Mouse (Mus musculus) heart, embryonic 12.5 days (tissue): ENCODE results near the gene Gm3043. TPM values are rescaled to one million over a fixed set of nuclear protein-coding genes. Genes with fewer than 3 reads are reported as not detected.
"Not testable (repeated sequence)": the region's sequence is repeated elsewhere in the genome, so short reads cannot be mapped to it uniquely, and the experiment has no call there.

ENCODE experiments used
- ATAC-seq: fragments of 200-750 bp; cut with Nextera tagmentation; 2 replicates; pipeline ENCODE4 v1.8.0; 2017; ENCODE audit warnings: moderate TSS enrichment, moderate library complexity; ENCODE audit not compliant: insufficient number of reproducible peaks, low FRiP score
- H3K27ac ChIP-seq: fragments of 300-500 bp; sonication (generic); 2 replicates; pipeline ENCODE4 v1.5.1; 2016; ENCODE audit warnings: mild to moderate bottlenecking, moderate library complexity; ENCODE audit not compliant: poor library complexity, severe bottlenecking
- H3K27me3 ChIP-seq: fragments of 300-500 bp; sonication (generic); replicated peaks from 2 replicates; pipeline ENCODE4 v1.6.1; 2016; ENCODE audit warnings: mild to moderate bottlenecking, moderate library complexity
- H3K36me3 ChIP-seq: fragments of 300-500 bp; sonication (generic); 2 replicates; pipeline ENCODE4 v1.6.1; 2016; ENCODE audit warnings: mild to moderate bottlenecking, moderate library complexity
- H3K4me1 ChIP-seq: fragments of 300-500 bp; sonication (generic); replicated peaks from 2 replicates; pipeline ENCODE4 v1.6.1; 2016; ENCODE audit warnings: mild to moderate bottlenecking
- H3K4me2 ChIP-seq: fragments of 300-500 bp; sonication (generic); 2 replicates; pipeline ENCODE4 v1.6.1; 2016; ENCODE audit warnings: mild to moderate bottlenecking, moderate library complexity
- H3K4me3 ChIP-seq: fragments of 300-500 bp; sonication (generic); 2 replicates; pipeline ENCODE4 v1.5.1; 2016; ENCODE audit warnings: mild to moderate bottlenecking
- H3K9ac ChIP-seq: fragments of 300-500 bp; sonication (generic); 2 replicates; pipeline ENCODE4 v1.6.1; 2016; ENCODE audit warnings: mild to moderate bottlenecking, moderate library complexity
- H3K9me3 ChIP-seq: fragments of 300-500 bp; sonication (generic); replicated peaks from 2 replicates; pipeline ENCODE4 v1.6.1; 2016; ENCODE audit warnings: mild to moderate bottlenecking, moderate library complexity
- WGBS: fragments of 180-500 bp; shearing (Covaris S2); methylation state at CpG from one replicate; pipeline ENCODE4 v1.1.7; 2016; 5-methylcytosine and 5-hydroxymethylcytosine counted together
- polyA plus RNA-seq: library from polyadenylated mRNA; unstranded; fragments of >200 nt; fragmentation: Nextera tagmentation; extraction: Ambion mirVana; gene quantifications from 2 replicates; pipeline ENCODE4 v1.2.1, GENCODE M21; 2016

Gm3043 gene
- not detected in 2 replicates for polyA plus RNA-seq

DNA sequence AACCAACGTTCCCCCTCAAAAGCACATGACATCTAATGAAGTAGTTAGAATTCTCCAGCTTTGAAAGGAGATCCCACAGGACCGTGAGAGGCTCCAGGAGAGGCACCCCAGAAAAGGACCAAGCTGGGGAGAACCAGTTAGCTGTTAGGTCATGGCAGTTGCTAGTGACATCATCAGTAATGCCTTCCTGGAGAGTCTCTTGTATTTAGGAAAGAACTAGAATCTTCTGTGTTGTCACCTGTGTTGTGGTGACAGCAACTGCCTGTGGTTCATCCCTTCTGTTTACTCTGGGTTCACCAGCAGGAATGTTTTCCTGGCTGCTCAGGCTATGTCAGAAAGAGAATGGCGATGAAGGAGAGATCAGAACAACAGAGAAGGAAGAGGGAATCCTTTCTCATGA is at the start of gene Gm3043:
Gm3043 (plus strand) TSS at position 301 of the 400 bp plus-strand sequence.
- not testable (repeated sequence) for H3K27me3 ChIP-seq, H3K4me3 ChIP-seq, H3K4me2 ChIP-seq, H3K27ac ChIP-seq, H3K9me3 ChIP-seq, ATAC-seq, H3K36me3 ChIP-seq, H3K4me1 ChIP-seq, H3K9ac ChIP-seq
- WGBS: no CpG with 5 or more reads among the region's 3 CpGs

DNA sequence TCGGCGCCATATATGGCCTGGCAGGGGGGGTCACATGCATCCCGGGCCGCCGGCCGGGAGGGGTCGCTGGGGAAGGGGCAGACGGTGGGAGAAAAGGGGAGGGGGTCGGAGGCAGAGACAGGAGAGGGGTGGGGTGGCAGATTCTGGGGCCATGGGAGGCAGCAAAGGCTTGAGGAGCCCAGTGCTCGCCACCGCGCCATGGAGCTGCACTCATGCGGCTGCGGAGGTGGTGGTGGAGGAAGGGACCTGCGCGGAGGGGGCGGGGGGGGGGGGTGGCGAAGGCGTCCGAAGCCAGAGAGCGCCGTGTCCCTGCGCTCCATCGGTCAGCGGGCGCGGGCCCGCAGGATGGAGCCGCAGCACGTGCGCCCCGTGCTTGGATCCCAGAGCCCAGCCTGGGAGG is 36.9 kb upstream of the Gm3043 start, which contains the start of gene Gm3020:
Gm3020 (plus strand) TSS at position 301 of the 400 bp plus-strand sequence.
- H3K9me3 ChIP-seq, ATAC-seq, H3K4me3 ChIP-seq, H3K27me3 ChIP-seq, H3K4me2 ChIP-seq, H3K36me3 ChIP-seq, H3K4me1 ChIP-seq, H3K27ac ChIP-seq, H3K9ac ChIP-seq: not testable (repeated sequence)
- no CpG with 5 or more reads among the region's 32 CpGs for WGBS

Other genes with a start within 250 kb of the Gm3043 start
- gene Gm10408, start 239.4 kb upstream of the Gm3043 start, polyA plus RNA-seq: not detected in 2 replicates
- gene Gm3012, start 54.3 kb upstream of the Gm3043 start, polyA plus RNA-seq: not detected in 2 replicates
- 7.4 and 8.2 TPM in 2 replicates for gene Gm3020, start 36.8 kb upstream of the Gm3043 start, polyA plus RNA-seq
- gene Gm3002, start 121.3 kb downstream of the Gm3043 start, polyA plus RNA-seq: 3.6 and 4.1 TPM in 2 replicates
- not detected in 2 replicates for gene Gm3033, start 157.5 kb downstream of the Gm3043 start, polyA plus RNA-seq
- 0.54 TPM in 1 of 2 replicates, not detected in the other for gene Gm2916, start 195.4 kb downstream of the Gm3043 start, polyA plus RNA-seq
- gene Gm3029, start 243.0 kb downstream of the Gm3043 start, polyA plus RNA-seq: 0.23 and 0.32 TPM in 2 replicates